Mouse (Mus musculus): ENCODE data around the gene 1700102P08Rik. TPM values are rescaled to one million over a fixed set of nuclear protein-coding genes. Genes with fewer than 3 reads are reported as not detected.

The 1700102P08Rik gene
- total and polyA plus RNA-seq, 3 experiments, result 0.21 to 0.26 TPM; not detected in 1

DNA sequence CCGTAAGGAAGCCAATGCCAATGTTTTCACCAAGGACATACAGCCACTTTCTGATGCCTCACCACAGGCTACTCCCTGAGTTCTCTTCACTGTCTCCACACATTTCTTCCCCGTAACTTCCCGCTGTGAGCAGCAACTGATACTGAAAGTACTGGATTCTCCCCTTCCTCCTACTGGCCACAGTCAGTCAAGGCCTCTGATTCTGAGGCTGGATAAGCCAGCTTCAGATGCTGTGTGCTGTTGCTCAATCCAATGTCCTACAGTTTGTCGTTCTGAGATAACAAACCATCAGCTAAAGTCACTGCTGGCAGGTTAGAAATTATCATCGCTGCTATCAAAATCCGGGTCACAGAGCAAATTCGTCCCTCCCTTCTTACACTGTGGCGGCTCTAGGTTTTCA lies 11.8 kb downstream of the 1700102P08Rik start:
- no peak overlapping the region for H3K4me3 ChIP-seq (replicated peaks in 1 of 3; ENCODE audit: low read depth in 2 of 3, low read length in 2 of 3, poor library complexity in 1 of 3)
- no peaks in the 10 kb centered on the region for H3K79me2 ChIP-seq (replicated peaks; ENCODE audit: control insufficient read depth, extremely low read depth, insufficient read depth, poor library complexity, severe bottlenecking)
- H3K4me1 ChIP-seq (ENCODE audit: control insufficient read depth in 1 of 2, insufficient read depth in 2 of 2), result peaks cover 4 to 20% of the 10 kb centered on the region in 2 experiments; a peak in 3 of 4 replicates
- in situ Hi-C loops (cut with MboI; ENCODE audit: low pct_ligation_motif_present, low pct_unique_long_range_greater_than_20kb, low sequenced_read_pairs) (no loop called here), dilution Hi-C loops (cut with MboI; ENCODE audit: extremely low pct_ligation_motif_present, extremely low pct_unique_long_range_greater_than_20kb, low sequenced_read_pairs) (no loop called here)
- no peak overlapping the region for H3K9ac ChIP-seq (ENCODE audit: insufficient read depth, low read depth)
- H3K9me3 ChIP-seq (replicated peaks; ENCODE audit: low read length), result no peaks in the 10 kb centered on the region
- no peak overlapping the region for H3K27ac ChIP-seq (ENCODE audit: insufficient read depth, low read depth)
- H3K36me3 ChIP-seq (replicated peaks in 1 of 2; ENCODE audit: control insufficient read depth in 1 of 2, insufficient read depth in 1 of 2, low read length in 1 of 2), result no peaks in the 10 kb centered on the region
- TF ChIP-seq MEF2A (IDR thresholded peaks at IDR 0.05; ENCODE audit: borderline replicate concordance, low read depth, low read length), result no peak
- TF ChIP-seq ELF1 (IDR thresholded peaks at IDR 0.05; ENCODE audit: low read depth, low read length), result no peak
- no peak for TF ChIP-seq MAX (IDR thresholded peaks at IDR 0.05; ENCODE audit: low read length)
- no peak for TF ChIP-seq CHD1 (IDR thresholded peaks at IDR 0.05; ENCODE audit: low read depth, low read length)
- no peak for TF ChIP-seq HCFC1 (IDR thresholded peaks at IDR 0.05; ENCODE audit: low read depth, low read length)
- no peak for TF ChIP-seq ETS1 (conservative IDR thresholded peaks at IDR 0.05; ENCODE audit: low read depth, low read length)
- no peak for TF ChIP-seq JUND (conservative IDR thresholded peaks at IDR 0.05; ENCODE audit: low read depth, low read length)
- TF ChIP-seq MXI1 (IDR thresholded peaks at IDR 0.05; ENCODE audit: low read depth, low read length), result no peak
- TF ChIP-seq ZKSCAN1 (IDR thresholded peaks at IDR 0.05; ENCODE audit: borderline replicate concordance, low read depth, low read length), result no peak
- TF ChIP-seq NELFE (IDR thresholded peaks at IDR 0.05; ENCODE audit: low read depth, low read length), result no peak
- TF ChIP-seq MAZ (IDR thresholded peaks at IDR 0.05; ENCODE audit: low read depth, low read length), result no peak
- no peak for TF ChIP-seq IRF4 (IDR thresholded peaks at IDR 0.05; ENCODE audit: low read depth, low read length)
- no peak for TF ChIP-seq EP300 (IDR thresholded peaks at IDR 0.05; ENCODE audit: low read length)
- no peak for TF ChIP-seq CTCF (conservative IDR thresholded peaks at IDR 0.05 in 1 of 2, IDR thresholded peaks at IDR 0.05 in 1 of 2; ENCODE audit: low read depth in 2 of 2, low read length in 2 of 2)
- TF ChIP-seq USF2 (conservative IDR thresholded peaks at IDR 0.05; ENCODE audit: low read depth, low read length), result no peak
- TF ChIP-seq KAT2A (IDR thresholded peaks at IDR 0.05; ENCODE audit: insufficient replicate concordance, low read length), result no peak
- TF ChIP-seq ZNF384 (IDR thresholded peaks at IDR 0.05; ENCODE audit: low read depth, low read length), result no peak
- no peak for TF ChIP-seq ZMIZ1 (IDR thresholded peaks at IDR 0.05; ENCODE audit: low read depth, low read length)
- TF ChIP-seq E2F4 (IDR thresholded peaks at IDR 0.05; ENCODE audit: insufficient replicate concordance, low read depth, low read length), result no peak
- no peak overlapping the region for H3K4me2 ChIP-seq (ENCODE audit: insufficient read depth, low read depth, poor library complexity, severe bottlenecking)
- no peaks in the 10 kb centered on the region for H3K27me3 ChIP-seq (replicated peaks)
- no peak for DNase-seq (ENCODE audit: extremely low read depth)

DNA sequence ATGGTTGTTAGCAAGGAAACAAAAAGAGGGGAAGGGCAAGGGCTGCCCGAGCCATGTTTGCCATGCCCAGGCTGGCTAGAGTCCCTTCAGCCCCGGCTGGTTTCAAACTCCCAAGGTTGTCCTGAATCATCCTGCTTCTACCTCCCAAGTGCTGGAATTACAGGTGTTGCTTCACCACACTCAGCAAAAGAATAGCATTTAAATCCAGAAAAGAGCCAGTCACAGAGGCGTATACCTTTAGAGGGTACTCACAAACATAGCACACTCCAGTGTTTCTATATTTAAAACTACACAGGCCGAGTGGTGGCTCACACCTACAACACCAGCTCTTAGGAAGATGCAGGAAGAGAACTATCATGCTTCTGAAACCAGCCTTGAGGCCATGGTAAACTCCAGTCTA lies 16.9 kb downstream of the 1700102P08Rik start:
- H3K27me3 ChIP-seq (replicated peaks), result no peaks in the 10 kb centered on the region
- H3K4me2 ChIP-seq (ENCODE audit: insufficient read depth, low read depth, poor library complexity, severe bottlenecking), result no peak overlapping the region
- no peak overlapping the region for H3K4me3 ChIP-seq (replicated peaks in 1 of 3; ENCODE audit: low read depth in 2 of 3, low read length in 2 of 3, poor library complexity in 1 of 3)
- no peaks in the 10 kb centered on the region for H3K9me3 ChIP-seq (replicated peaks; ENCODE audit: low read length)
- dilution Hi-C loops (cut with MboI; ENCODE audit: extremely low pct_ligation_motif_present, extremely low pct_unique_long_range_greater_than_20kb, low sequenced_read_pairs) (no loop called here), in situ Hi-C loops (cut with MboI; ENCODE audit: low pct_ligation_motif_present, low pct_unique_long_range_greater_than_20kb, low sequenced_read_pairs) (no loop called here)
- peaks cover 4 to 18% of the 10 kb centered on the region in 2 experiments; a peak in 3 of 4 replicates for H3K4me1 ChIP-seq (ENCODE audit: control insufficient read depth in 1 of 2, insufficient read depth in 2 of 2)
- no peak for DNase-seq (ENCODE audit: extremely low read depth)
- H3K36me3 ChIP-seq (replicated peaks in 1 of 2; ENCODE audit: control insufficient read depth in 1 of 2, insufficient read depth in 1 of 2, low read length in 1 of 2), result no peaks in the 10 kb centered on the region
- no peaks in the 10 kb centered on the region for H3K79me2 ChIP-seq (replicated peaks; ENCODE audit: control insufficient read depth, extremely low read depth, insufficient read depth, poor library complexity, severe bottlenecking)
- TF ChIP-seq CHD2 (IDR thresholded peaks at IDR 0.05; ENCODE audit: low read length) (no peak), ZMIZ1 (IDR thresholded peaks at IDR 0.05; ENCODE audit: low read depth, low read length) (no peak), MYC (IDR thresholded peaks at IDR 0.05; ENCODE audit: low read depth, low read length) (no peak), MEF2A (IDR thresholded peaks at IDR 0.05; ENCODE audit: borderline replicate concordance, low read depth, low read length) (no peak), JUN (IDR thresholded peaks at IDR 0.05; ENCODE audit: insufficient read depth, low read depth, low read length) (no peak), ZC3H11A (IDR thresholded peaks at IDR 0.05; ENCODE audit: low read depth, low read length) (no peak), JUND (conservative IDR thresholded peaks at IDR 0.05; ENCODE audit: low read depth, low read length) (no peak), POLR2AphosphoS2 (IDR thresholded peaks at IDR 0.05; ENCODE audit: low read depth, low read length) (no peak), UBTF (IDR thresholded peaks at IDR 0.05; ENCODE audit: low read depth, low read length) (no peak)
- H3K27ac ChIP-seq (ENCODE audit: insufficient read depth, low read depth), result no peak overlapping the region
- H3K9ac ChIP-seq (ENCODE audit: insufficient read depth, low read depth), result no peak overlapping the region
